Mouse (Mus musculus) c-Kit-negative CD71-positive TER-119-positive erythroid progenitor cells, embryonic 14.5 days (primary cell): ENCODE measurements around the gene Dnhd1.
"Not testable (repeated sequence)": the region's sequence is repeated elsewhere in the genome, so short reads cannot be mapped to it uniquely, and the experiment has no call there.

Experiments used
- DNase-seq: peaks from one replicate; pipeline ENCODE4 v3.0.0-alpha.2; 2013; ENCODE audit warnings: low read depth, low spot score

Dnhd1 gene

DNA sequence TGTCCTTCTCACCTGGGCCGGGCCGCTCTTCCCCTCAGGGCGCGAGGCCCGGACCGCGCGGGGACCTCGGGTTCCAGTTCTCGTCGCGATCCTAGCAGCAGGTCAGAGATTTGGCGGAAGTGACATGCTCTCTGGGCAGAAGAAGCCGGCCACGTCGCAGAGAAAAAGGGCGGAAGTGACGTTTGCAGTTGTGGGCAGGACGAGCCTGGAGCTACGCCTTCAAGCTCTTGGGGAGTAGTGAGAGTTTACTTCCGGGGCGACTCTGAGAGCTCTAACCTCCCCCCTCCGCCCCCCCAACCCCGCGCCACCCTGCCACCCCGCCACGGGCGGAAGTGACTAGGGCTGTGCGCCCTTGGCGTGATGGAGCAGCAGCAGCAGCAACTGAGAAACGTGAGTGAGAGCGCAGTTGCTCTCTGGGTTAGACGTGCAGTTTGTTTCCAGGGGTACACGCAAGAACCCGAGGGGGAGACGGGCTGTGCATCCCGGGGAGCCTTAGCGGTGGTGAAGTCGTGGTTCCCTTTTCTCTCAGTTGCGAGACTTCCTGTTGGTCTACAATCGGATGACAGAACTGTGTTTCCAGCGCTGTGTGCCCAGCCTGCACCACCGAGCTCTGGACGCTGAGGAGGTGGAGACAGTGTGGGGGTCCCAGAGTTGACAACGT lies 10.3 kb upstream of the Dnhd1 start, which contains the start of the genes Arfip2 and Gm45799:
Gene Arfip2 (minus strand): TSS at position 184 of the 661 bp plus-strand sequence.
Gene Gm45799 (plus strand): TSS at position 320 of the 661 bp plus-strand sequence.
- peak; percentile 90 for DNase-seq

DNA sequence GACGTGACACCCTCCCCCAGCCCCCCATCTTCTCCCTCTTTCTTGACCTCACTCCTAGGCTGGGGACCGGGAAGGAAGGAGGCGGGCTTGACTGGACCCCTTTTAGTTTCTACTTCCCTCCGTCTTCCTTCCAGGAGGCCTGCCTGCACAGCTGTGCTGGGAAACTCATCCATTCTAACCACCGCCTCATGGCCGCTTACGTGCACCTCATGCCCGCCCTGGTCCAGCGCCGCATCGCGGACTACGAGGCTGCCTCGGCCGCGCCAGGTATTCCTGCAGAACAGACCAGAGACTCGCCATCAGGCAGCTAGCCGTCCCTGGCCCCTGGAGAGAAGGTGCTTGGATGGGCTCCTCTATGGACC lies 9.8 kb upstream of the Dnhd1 start:
- DNase-seq: peak; percentile 20

DNA sequence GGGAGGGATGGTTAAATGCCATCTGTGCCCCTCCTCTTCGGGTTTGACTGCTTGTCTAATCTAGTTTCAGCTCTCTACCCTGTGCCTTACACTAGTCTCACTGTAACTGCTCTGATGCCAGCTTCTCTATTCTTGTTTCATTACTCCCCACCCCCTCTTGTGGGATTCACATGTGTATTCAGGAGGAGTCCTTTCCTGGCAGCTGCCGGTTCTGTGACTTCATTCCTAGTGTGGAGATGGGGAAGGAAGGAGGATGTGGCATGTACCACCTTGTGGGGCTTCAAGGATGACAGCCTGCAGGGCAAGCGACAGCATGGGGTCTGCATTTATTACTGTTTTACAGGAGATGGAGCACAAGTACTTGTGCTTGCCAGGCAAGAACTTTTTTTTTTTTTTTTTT lies 8.7 kb upstream of the Dnhd1 start:
- no peak for DNase-seq

DNA sequence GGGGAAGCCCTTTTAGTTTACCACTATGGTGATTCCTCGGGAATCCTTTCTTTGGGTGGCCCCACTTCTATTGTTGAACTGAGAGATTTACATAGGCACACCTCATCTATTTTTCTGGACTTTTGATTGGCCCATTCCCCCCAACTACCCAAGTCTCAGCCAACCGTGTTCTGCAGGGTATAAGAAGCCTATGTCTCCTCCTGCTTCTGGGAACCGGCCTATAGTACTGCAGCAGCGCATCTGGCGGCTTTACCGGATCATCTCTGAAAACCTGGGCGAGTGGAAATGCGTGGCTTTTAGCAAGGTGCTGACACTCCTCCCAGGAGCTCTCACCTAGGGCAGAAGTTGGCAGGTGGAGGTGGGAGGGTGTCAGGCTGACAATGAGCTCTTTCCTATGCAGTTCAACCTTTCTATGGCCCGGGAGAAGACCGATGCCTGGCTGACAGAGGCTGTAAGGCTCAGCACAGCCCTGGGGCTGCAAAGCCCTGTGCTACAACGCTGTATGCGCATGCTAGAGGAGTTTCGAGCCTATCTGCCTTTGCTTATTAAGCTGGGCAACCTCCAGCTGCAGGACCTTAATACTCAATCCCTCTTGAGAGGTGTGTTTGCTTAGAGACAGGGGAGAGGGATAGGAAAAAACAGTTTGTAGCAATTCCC lies 35.0 kb downstream of the Dnhd1 start:
- no peak for DNase-seq

DNA sequence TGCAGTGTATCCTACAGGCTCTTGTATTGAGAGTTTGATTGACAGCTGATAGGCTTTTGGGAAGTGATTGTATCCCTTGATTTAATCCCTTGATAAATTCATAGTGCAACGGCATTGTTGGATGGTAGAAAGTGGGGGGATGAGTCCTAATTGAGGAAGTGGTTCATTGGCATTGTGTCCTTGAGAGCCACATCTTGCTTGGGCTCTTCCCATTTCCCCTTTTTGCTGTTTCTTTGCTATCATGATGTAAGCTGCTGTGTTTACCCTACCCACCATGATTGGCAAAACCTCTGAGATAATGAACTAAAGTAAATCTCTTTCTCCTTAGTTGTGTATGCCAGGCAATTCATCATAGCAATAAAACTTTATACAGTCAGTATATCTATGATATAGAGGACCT lies 40.2 kb downstream of the Dnhd1 start:
- DNase-seq: no peak

DNA sequence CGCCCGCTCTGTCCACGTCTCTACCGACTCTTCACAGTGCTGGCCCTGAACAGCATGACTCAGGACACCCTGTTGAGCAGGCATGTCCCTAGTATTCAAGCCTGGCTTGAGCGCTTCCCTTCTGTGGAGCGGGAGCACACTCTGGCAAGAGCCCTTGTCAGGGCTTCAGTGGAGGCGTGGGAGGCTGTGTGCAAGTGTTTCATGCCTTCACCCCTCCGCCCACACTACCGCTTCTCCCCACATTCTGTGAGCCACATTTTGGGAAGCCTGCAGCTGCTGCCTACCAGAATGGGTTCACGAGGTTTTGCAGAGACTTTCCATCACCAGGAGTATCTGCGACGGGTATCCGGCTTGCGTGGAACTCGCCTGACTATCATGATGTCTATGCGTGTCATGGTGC lies 52.6 kb downstream of the Dnhd1 start:
- DNase-seq: no peak

DNA sequence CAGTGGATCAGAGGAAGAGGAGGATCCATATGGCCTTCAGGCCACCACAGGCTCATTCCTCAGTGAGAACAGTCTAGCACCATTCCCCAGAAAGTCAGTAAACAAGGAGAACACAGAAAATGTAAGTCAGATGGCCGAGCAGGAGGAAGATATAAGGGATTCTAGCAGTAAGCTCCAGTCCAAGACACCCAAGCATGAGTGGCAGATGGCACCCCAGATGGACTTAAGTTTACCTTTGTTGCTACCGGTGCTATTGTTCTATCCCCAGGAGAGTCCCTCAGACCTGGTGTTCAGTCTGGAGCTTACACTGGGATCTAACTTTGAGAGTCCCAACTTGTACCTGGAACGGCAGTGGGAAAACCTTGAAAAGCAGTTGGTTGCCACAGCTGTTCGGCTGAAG lies 53.2 kb downstream of the Dnhd1 start:
- DNase-seq: no peak

DNA sequence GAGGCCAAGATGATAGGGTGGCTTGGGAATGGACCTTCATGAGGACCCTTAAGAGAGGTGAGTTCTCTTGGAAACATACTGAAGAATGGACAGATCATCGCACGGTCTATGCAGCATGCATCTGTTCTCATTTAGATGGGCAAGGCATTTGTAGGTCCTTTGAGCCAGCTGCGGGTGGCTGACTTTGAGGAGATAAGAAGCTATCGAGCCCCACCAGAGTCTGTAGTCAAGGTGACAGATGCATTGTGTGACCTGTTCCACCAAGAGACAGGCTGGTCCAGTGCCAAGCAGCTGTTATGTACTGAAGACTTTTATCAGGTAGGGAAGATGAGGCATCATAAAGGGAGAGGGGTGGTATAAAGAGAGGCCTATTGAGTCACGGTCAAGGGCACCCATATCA lies 58.1 kb downstream of the Dnhd1 start:
- DNase-seq: no peak

DNA sequence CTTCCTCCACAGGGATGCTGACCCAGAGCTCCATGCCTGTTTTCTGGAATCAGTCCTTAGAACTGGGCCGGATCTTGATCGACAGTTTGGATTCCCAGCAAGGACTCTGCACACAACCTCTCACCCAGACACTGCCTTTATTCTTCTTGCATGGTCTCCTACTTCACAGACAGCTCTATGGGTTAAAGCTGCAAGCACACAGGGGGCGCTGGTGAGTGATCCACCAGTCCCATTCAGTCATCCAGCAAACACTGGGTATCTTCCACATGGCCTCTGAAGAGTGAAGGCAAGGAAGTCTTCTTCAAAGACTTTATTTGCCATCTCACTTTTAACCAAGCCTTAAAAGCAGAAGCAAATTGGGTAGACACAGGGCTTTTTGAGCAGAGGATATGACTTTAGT lies 64.7 kb downstream of the Dnhd1 start:
- no peak for DNase-seq

DNA sequence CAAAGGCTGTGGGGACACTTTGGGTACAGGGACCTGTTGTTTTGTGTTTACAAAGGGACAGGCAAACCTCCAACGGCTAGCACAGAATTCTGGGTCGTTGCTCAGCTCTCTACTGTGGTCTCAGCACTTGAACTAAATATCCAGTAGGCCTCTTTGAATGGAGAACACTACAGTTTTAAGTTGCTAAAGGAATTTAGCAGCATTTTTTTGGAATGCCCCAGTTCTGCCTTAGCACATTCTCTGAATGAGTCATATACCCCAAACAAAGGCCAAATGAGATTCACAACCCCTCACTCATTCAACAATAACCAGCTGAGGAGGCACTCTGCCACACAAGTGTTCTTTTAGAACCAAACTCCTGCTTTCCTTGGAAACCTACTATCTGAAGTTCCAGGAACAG lies 71.3 kb downstream of the Dnhd1 start:
- no peak for DNase-seq

DNA sequence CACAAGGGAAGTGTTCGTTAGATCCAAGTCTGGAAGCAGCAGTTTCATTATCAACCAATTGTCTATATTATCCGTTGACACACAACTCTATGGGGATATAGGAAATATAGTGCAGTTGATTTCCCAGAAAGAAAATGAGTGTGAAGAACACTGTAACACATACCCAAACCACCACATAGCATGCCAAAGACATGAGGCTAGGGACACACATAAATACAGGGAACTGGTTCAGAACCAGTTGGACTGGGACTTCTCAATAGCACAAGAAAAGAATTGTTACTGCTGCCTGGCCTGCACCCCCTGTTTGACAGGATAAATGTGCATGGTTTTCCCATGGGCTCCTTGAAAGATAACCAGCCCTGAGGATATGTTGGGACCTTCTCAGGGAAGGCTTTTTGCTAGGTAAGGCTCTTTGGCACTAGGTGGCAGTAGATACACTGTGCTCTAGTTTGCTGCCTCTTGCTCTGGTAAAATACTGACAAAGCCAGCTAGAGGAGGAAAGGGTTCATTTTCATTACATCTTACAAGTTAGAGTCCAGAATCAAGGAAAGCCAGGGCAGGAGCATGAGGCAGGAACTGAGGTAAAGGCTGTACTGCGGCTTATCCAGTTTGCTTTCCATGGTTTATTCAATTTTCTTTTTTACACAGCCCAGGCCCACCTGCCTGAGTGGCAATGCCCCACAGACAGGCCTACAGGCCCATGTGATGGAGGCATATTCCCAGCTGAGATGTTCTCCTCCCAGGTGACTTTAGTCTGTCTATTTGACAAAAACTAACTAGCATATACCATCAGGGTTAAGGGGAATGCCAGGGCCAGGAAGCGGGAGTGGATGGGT lies 75.7 kb downstream of the Dnhd1 start:
- no peak for DNase-seq

DNA sequence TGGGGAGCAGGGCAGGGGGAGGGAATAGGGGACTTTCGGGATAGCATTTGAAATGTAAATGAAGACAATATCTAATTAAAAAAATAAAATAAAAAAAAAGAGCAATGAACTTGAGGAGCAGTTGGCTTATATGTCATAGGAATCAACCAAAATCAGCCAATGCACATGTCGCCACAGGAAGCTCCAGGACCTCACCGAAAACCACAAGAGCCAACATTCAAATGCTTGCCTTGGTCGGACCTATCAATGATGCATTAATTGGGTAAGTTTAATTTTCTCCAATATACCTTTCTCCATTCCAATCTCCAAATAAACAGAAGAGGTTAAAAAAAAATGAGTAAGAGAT lies 76.3 kb downstream of the Dnhd1 start:
- no peak for DNase-seq

DNA sequence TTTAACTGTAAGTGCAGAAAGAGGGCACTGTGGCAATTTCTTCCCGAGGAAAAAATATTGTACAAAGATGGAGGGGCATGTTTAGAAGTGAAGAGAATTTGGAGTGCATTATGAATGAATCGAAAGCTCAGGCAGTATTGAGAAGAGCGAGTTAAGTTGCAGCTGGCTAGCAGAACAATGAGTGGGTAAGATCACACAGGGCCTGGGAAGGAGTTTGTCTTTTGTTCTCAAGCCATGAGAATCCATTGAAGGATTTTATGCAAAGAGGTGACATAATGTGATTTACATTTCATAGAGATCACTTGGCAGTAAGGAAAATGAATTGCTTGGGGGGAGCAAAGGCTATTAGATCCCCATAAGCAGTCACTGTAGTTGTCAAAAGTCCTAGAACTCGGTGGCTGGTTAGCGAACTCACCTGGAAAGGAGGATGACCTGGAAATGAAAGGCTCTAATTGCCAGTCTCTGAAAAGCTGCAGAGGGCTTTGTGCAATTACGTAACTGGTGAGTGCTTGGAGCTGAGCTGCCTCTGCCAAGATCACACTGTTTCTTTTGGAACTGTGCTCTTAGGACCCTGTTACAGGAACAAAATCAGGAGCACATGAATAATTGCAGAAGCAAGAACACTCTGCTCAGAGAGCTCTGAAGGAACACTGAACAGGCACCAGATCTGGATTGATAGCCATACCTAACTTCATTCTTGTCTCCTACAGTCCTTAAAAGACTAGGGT lies 78.2 kb downstream of the Dnhd1 start:
- DNase-seq: no peak

DNA sequence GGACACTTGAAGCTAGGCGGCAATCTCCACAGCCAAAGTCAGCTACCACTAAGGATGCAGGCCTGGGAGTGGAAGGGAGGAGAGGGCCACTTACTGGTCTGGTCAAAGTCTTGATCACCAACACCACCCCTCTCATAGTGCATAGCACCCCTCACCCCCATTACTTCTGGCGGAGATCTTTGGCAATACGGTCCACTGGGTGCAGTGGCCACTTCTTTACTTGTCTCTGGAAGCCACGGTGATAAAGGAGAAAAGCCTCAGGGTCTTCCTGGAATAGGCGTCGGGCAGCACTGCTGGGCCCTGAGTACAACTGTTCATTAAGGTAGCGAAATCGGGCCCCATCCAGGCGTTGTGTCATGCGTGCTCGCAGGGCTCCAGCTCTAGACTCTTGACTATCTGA lies 83.2 kb downstream of the Dnhd1 start:
- no peak for DNase-seq

DNA sequence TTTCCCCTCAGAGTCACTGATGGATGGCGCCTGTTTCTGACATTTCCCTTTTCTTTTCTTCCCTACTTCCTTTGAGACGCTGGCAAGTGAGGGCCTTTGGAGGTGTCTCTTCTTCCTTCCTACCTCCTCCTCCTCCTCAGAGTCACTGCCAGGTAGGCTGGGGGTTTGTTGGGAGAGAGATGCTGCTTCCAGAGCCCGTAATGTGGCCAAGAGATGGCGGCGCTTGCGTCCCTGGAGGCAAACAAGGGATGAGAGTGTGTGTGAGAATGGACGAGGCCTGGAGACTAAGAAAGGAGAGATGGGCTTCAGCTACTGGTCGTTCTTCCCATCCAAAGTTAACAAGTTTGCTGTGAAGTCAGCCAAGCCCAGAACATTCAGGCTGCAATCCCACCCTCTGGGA lies 84.2 kb downstream of the Dnhd1 start:
- no peak for DNase-seq

DNA sequence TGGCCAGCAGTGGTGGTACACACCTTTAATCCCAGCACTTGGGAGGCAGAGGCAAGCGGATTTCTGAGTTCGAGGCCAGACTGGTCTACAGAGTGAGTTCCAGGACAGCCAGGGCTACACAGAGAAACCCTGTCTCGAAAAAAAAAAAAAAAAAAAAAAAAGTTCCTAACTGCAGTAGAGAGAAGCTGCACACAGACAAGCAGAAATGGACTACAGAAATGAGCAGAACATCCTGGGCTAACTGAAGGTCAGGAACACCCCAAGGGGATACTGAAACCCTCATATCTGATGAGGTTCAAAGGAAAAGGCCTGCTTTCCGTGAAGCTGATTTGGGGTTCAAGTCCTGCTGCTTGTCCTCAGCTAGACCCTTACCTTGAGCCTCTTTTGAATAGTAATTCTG lies 84.8 kb downstream of the Dnhd1 start:
- not testable (repeated sequence) for DNase-seq

DNA sequence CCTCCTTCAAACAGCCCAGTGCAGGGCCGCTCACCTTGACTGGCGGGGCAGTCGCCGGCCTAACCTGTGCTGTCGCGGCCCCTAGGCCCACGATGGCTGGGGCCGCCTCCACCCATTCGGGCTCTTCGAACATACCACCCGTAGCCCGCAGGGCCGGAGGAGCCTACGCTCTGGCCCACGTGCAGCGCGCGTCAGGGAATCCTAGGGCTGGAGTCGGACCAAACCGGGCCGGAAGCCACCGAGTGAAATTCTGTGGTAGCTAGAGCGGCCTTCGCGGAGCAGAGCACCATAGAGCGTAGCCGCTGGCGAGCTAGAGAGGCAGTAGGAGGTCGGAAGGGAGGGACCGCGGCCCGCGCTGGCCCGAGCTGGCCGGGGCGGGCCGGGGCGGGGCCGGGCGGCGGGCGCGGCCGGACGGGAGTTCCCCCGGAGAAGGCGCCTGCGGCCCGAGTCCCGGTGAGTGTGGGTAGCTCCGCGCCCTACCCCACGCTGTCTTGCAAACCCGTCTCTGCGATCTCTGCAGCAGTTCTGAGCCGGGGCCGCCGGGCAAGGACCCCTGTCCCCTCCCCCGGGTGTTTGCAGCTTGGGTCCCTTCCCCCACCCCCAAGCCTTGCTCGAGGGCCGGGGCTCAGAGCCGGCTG lies 85.8 kb downstream of the Dnhd1 start, which contains the start of gene Ilk:
Gene Ilk (plus strand): TSS at position 329 of the 638 bp plus-strand sequence.
- DNase-seq: peak; percentile 83

DNA sequence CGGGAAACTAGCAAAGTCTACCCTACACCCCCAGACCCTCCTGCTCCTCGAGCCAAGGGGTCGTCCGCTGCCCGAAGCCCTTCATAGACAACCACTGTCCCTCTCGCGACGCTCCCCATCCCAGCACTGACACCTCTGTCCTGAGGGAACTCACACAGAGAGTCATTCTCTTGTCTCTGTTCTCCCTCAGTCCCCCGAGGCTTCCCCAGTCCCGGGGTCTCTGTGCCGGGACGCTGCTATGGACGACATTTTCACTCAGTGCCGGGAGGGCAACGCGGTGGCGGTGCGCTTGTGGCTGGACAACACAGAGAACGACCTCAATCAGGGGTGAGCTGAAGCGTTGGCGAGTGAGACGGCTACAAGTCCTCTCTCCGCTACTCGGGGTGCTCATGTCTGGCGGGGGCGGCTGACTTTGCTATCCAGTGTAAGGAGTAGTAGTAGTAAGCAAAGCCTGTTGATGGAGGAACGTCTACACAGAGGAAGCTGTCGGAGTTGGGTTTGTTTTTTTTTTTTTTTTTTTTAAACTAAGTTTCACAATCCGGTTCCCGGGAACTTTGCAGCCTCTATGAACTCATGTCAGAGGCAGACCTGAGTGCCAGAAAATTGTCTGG lies 86.4 kb downstream of the Dnhd1 start, which contains the start of gene Rrp8:
Gene Rrp8 (minus strand): TSS at position 475 of the 611 bp plus-strand sequence.
- peak; percentile 47 for DNase-seq

DNA sequence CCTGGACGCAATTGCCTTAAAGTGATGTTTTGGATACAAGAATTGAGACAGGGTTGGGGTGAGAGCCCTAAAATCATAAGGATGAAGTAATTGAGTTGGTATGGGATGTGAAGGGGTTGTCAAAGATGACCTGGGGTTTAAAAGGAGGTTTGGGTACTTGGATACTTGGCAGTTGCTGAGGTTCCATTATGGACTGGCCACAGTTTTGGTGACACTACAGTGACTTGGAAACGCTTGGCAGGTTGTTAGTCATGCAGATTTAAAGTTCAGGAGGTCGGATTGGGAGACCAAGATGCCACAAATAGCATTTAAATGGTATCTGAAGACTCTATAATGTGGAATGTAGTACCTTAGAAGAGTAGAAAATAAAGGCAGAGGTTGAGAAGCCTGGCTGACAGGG lies 87.0 kb downstream of the Dnhd1 start:
- no peak for DNase-seq

DNA sequence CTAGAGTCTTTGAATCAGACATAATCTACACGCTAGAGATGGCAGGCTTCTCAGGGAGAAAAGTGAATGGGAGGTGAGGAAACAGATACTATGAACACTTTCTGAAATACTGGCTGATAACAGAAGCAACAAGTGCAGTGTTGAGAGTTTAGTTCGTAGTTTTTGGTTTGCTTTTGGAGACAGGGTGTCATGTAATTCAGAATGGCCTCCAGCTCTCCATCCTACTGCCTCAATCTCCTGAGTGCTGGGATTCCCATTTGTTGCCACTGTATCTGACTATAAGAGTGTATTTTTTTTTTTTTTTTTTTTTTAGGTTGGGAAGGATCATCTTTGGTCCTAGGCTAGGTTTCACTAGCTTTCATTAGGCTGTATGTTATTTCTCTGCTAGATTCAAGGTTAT lies 87.7 kb downstream of the Dnhd1 start:
- no peak for DNase-seq

DNA sequence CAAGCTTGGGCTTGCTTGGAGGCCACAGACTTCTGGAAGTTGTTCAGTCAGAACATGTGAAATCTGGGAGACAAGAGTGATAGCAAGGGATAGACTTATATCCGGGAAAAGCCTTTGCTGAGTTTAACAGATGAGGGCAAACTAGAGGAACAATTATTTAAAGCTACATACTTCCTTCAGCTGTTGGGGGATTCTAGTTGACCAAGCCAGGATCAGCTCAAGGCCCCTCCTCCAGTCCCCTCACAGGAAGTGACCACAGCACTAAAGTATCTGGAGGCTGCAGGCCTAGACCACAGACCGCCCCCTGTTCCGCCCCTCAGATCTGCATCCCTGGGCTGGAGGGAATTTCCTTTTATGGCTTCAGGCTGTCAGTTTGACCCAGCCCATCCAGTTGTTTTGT lies 88.3 kb downstream of the Dnhd1 start:
- no peak for DNase-seq
